Mouse (Mus musculus): Measurements from ENCODE around the gene Phlpp1. TPM values are rescaled to one million over a fixed set of nuclear protein-coding genes. Genes with fewer than 3 reads are reported as not detected.

Phlpp1 gene
- polyA plus RNA-seq, 1 experiment from 2014 or later = 4.8 TPM

GRCm38 (mm10) chr1:106236986-106237385, 65.4 kb downstream of the Phlpp1 start:
- no peaks in the 10 kb centered on the region for H3K36me3 ChIP-seq (ENCODE audit: control insufficient read depth, insufficient read depth, low read length)
- H3K4me3 ChIP-seq (ENCODE audit: low read length) = no peak overlapping the region
- no peaks in the 10 kb centered on the region for H3K9me3 ChIP-seq (ENCODE audit: control insufficient read depth, low read length)
- H3K27me3 ChIP-seq (ENCODE audit: control insufficient read depth, insufficient read depth, low read length) = no peaks in the 10 kb centered on the region
- H3K27ac ChIP-seq (ENCODE audit: low read depth, low read length) = no peak overlapping the region
- ATAC-seq (ENCODE audit: low FRiP score, low TSS enrichment) = no peak
- no peak overlapping the region for H3K9ac ChIP-seq (ENCODE audit: low read depth, low read length)
- peaks cover 3% of the 10 kb centered on the region; the same call in 1 of the 2 replicates for H3K4me1 ChIP-seq (ENCODE audit: control insufficient read depth, insufficient read depth, low read length)
- no peak overlapping the region for H3K4me2 ChIP-seq (replicated peaks; ENCODE audit: low read depth, low read length)

- Histone ChIP-seq H3K36me3 (ENCODE audit: control insufficient read depth, insufficient read depth, low read length) (no peaks in the 10 kb centered on the region), H3K9ac (ENCODE audit: low read depth, low read length) (no peak overlapping the region), H3K9me3 (ENCODE audit: control insufficient read depth, low read length) (no peaks in the 10 kb centered on the region), H3K4me1 (ENCODE audit: control insufficient read depth, insufficient read depth, low read length) (peaks cover 8% of the 10 kb centered on the region; the same call in 1 of the 2 replicates), H3K4me3 (ENCODE audit: low read length) (no peak overlapping the region), H3K27me3 (ENCODE audit: control insufficient read depth, insufficient read depth, low read length) (no peaks in the 10 kb centered on the region), H3K27ac (ENCODE audit: low read depth, low read length) (no peak overlapping the region), H3K4me2 (replicated peaks; ENCODE audit: low read depth, low read length) (no peak overlapping the region)
- no peak for ATAC-seq (ENCODE audit: low FRiP score, low TSS enrichment)
- 77% methylated on average over 7 of the region's 7 CpGs for WGBS
Observed at GRCm38 (mm10) chr1:106240116-106240685, 68.6 kb downstream of the Phlpp1 start.

- ATAC-seq (ENCODE audit: low FRiP score, low TSS enrichment) = no peak
Observed at GRCm38 (mm10) chr1:106241059-106241458, 69.5 kb downstream of the Phlpp1 start.

GRCm38 (mm10) chr1:106242129-106242528, 70.6 kb downstream of the Phlpp1 start:
- Histone ChIP-seq H3K4me2 (replicated peaks; ENCODE audit: low read depth, low read length) (no peak overlapping the region), H3K36me3 (ENCODE audit: control insufficient read depth, insufficient read depth, low read length) (no peaks in the 10 kb centered on the region), H3K9me3 (ENCODE audit: control insufficient read depth, low read length) (no peaks in the 10 kb centered on the region), H3K4me3 (ENCODE audit: low read length) (no peak overlapping the region), H3K27ac (ENCODE audit: low read depth, low read length) (no peak overlapping the region), H3K4me1 (ENCODE audit: control insufficient read depth, insufficient read depth, low read length) (peaks cover 8% of the 10 kb centered on the region; the same call in 1 of the 2 replicates), H3K27me3 (ENCODE audit: control insufficient read depth, insufficient read depth, low read length) (no peaks in the 10 kb centered on the region), H3K9ac (ENCODE audit: low read depth, low read length) (no peak overlapping the region)
- 39% methylated on average over 2 of the region's 2 CpGs for WGBS
- ATAC-seq (ENCODE audit: low FRiP score, low TSS enrichment) = peak; percentile 62; the same call in 1 of the 2 replicates

More at GRCm38 (mm10) chr1:106241059-106241458, 69.5 kb downstream of the Phlpp1 start:
- no peak overlapping the region for H3K4me2 ChIP-seq (replicated peaks; ENCODE audit: low read depth, low read length)
- WGBS = 74% methylated on average over 1 of the region's 1 CpGs
- H3K4me3 ChIP-seq (ENCODE audit: low read length) = no peak overlapping the region
- no peak overlapping the region for H3K9ac ChIP-seq (ENCODE audit: low read depth, low read length)
- no peaks in the 10 kb centered on the region for H3K27me3 ChIP-seq (ENCODE audit: control insufficient read depth, insufficient read depth, low read length)
- no peaks in the 10 kb centered on the region for H3K9me3 ChIP-seq (ENCODE audit: control insufficient read depth, low read length)
- H3K4me1 ChIP-seq (ENCODE audit: control insufficient read depth, insufficient read depth, low read length) = peaks cover 8% of the 10 kb centered on the region; the same call in 1 of the 2 replicates
- H3K36me3 ChIP-seq (ENCODE audit: control insufficient read depth, insufficient read depth, low read length) = no peaks in the 10 kb centered on the region
- no peak overlapping the region for H3K27ac ChIP-seq (ENCODE audit: low read depth, low read length)

DNA sequence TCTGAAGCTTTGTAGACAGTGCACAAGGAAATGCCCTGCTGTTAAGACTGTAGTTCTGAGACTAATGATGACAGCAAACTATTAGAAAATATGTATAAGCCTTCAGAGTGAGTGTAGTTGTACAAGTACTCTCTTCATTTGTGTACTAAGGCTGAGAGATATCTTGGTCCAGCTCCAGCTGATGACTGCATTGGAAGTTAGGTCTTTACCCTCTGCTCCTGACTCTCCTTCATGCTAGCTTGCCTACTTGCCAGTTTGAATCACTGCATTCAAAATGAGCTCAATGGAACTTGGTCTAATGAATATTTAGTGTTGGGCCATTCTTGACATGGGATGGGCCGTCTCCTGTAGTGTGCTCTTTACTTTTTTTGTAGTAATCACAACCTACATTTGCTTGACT, 71.8 kb downstream of the Phlpp1 start:
- H3K27me3 ChIP-seq (ENCODE audit: control insufficient read depth, insufficient read depth, low read length) = no peaks in the 10 kb centered on the region
- WGBS = 88% methylated on average over 1 of the region's 1 CpGs

GRCm38 (mm10) chr1:106244245-106244644, 72.7 kb downstream of the Phlpp1 start:
- H3K36me3 ChIP-seq (ENCODE audit: control insufficient read depth, insufficient read depth, low read length) = no peaks in the 10 kb centered on the region
- no peaks in the 10 kb centered on the region for H3K27me3 ChIP-seq (ENCODE audit: control insufficient read depth, insufficient read depth, low read length)
- WGBS = 87% methylated on average over 3 of the region's 3 CpGs

More for the DNA sequence above, 71.8 kb downstream of the Phlpp1 start:
- no peak for ATAC-seq (ENCODE audit: low FRiP score, low TSS enrichment)
- peaks cover 8% of the 10 kb centered on the region; the same call in 1 of the 2 replicates for H3K4me1 ChIP-seq (ENCODE audit: control insufficient read depth, insufficient read depth, low read length)
- H3K9me3 ChIP-seq (ENCODE audit: control insufficient read depth, low read length) = no peaks in the 10 kb centered on the region
- H3K9ac ChIP-seq (ENCODE audit: low read depth, low read length) = no peak overlapping the region
- no peak overlapping the region for H3K4me3 ChIP-seq (ENCODE audit: low read length)
- H3K4me2 ChIP-seq (replicated peaks; ENCODE audit: low read depth, low read length) = no peak overlapping the region
- H3K27ac ChIP-seq (ENCODE audit: low read depth, low read length) = no peak overlapping the region
- H3K36me3 ChIP-seq (ENCODE audit: control insufficient read depth, insufficient read depth, low read length) = no peaks in the 10 kb centered on the region

GRCm38 (mm10) chr1:106254047-106254446, 82.5 kb downstream of the Phlpp1 start:
- Histone ChIP-seq H3K9ac (ENCODE audit: low read depth, low read length) (no peak overlapping the region), H3K4me1 (ENCODE audit: control insufficient read depth, insufficient read depth, low read length) (no peaks in the 10 kb centered on the region), H3K36me3 (ENCODE audit: control insufficient read depth, insufficient read depth, low read length) (no peaks in the 10 kb centered on the region), H3K4me2 (replicated peaks; ENCODE audit: low read depth, low read length) (no peak overlapping the region), H3K9me3 (ENCODE audit: control insufficient read depth, low read length) (no peaks in the 10 kb centered on the region), H3K27ac (ENCODE audit: low read depth, low read length) (no peak overlapping the region), H3K4me3 (ENCODE audit: low read length) (no peak overlapping the region), H3K27me3 (ENCODE audit: control insufficient read depth, insufficient read depth, low read length) (no peaks in the 10 kb centered on the region)
- no peak for ATAC-seq (ENCODE audit: low FRiP score, low TSS enrichment)
- 94% methylated on average over 1 of the region's 1 CpGs for WGBS

More at GRCm38 (mm10) chr1:106244245-106244644, 72.7 kb downstream of the Phlpp1 start:
- H3K9me3 ChIP-seq (ENCODE audit: control insufficient read depth, low read length) = no peaks in the 10 kb centered on the region
- no peak overlapping the region for H3K27ac ChIP-seq (ENCODE audit: low read depth, low read length)
- no peak overlapping the region for H3K4me3 ChIP-seq (ENCODE audit: low read length)
- no peak for ATAC-seq (ENCODE audit: low FRiP score, low TSS enrichment)
- no peak overlapping the region for H3K4me2 ChIP-seq (replicated peaks; ENCODE audit: low read depth, low read length)
- H3K4me1 ChIP-seq (ENCODE audit: control insufficient read depth, insufficient read depth, low read length) = peaks cover 8% of the 10 kb centered on the region; the same call in 1 of the 2 replicates
- no peak overlapping the region for H3K9ac ChIP-seq (ENCODE audit: low read depth, low read length)

GRCm38 (mm10) chr1:106257176-106257575, 85.6 kb downstream of the Phlpp1 start:
- no peak for ATAC-seq (ENCODE audit: low FRiP score, low TSS enrichment)
- H3K4me2 ChIP-seq (replicated peaks; ENCODE audit: low read depth, low read length) = no peak overlapping the region
- no peaks in the 10 kb centered on the region for H3K4me1 ChIP-seq (ENCODE audit: control insufficient read depth, insufficient read depth, low read length)

GRCm38 (mm10) chr1:106268028-106268799, 96.7 kb downstream of the Phlpp1 start:
- Histone ChIP-seq H3K36me3 (ENCODE audit: control insufficient read depth, insufficient read depth, low read length) (no peaks in the 10 kb centered on the region), H3K4me3 (ENCODE audit: low read length) (no peak overlapping the region), H3K27ac (ENCODE audit: low read depth, low read length) (no peak overlapping the region), H3K4me1 (ENCODE audit: control insufficient read depth, insufficient read depth, low read length) (0 out of 2 replicates have a peak, but pooled peaks cover 4% of the 10 kb centered on the region), H3K4me2 (replicated peaks; ENCODE audit: low read depth, low read length) (no peak overlapping the region), H3K9me3 (ENCODE audit: control insufficient read depth, low read length) (no peaks in the 10 kb centered on the region), H3K27me3 (ENCODE audit: control insufficient read depth, insufficient read depth, low read length) (no peaks in the 10 kb centered on the region), H3K9ac (ENCODE audit: low read depth, low read length) (no peak overlapping the region)
- ATAC-seq (ENCODE audit: low FRiP score, low TSS enrichment) = no peak
- 87% methylated on average over 6 of the region's 6 CpGs for WGBS

More at GRCm38 (mm10) chr1:106257176-106257575, 85.6 kb downstream of the Phlpp1 start:
- Histone ChIP-seq H3K9ac (ENCODE audit: low read depth, low read length) (no peak overlapping the region), H3K9me3 (ENCODE audit: control insufficient read depth, low read length) (no peaks in the 10 kb centered on the region), H3K4me3 (ENCODE audit: low read length) (no peak overlapping the region), H3K27me3 (ENCODE audit: control insufficient read depth, insufficient read depth, low read length) (no peaks in the 10 kb centered on the region), H3K27ac (ENCODE audit: low read depth, low read length) (no peak overlapping the region), H3K36me3 (ENCODE audit: control insufficient read depth, insufficient read depth, low read length) (no peaks in the 10 kb centered on the region)
- WGBS = 65% methylated on average over 1 of the region's 1 CpGs
